Mouse (Mus musculus) forebrain, embryonic 10.5 days (tissue): ENCODE measurements around the gene Tcf7l1. TPM values are rescaled to one million over a fixed set of nuclear protein-coding genes. Genes with fewer than 3 reads are reported as not detected.

Experiments used
- DNase-seq: peaks from one replicate; pipeline ENCODE4 v3.0.0-alpha.2; 2017; ENCODE audit warnings: low spot score; ENCODE audit errors: extremely low spot score
- H3K27ac ChIP-seq: fragments of 300-500 bp; sonication (generic); 2 replicates; pipeline ENCODE4 v1.5.1; 2016; ENCODE audit warnings: mild to moderate bottlenecking
- H3K27me3 ChIP-seq: fragments of 300-500 bp; sonication (generic); 2 replicates; pipeline ENCODE4 v1.6.1; 2016; ENCODE audit warnings: mild to moderate bottlenecking; ENCODE audit not compliant: poor library complexity, severe bottlenecking
- H3K36me3 ChIP-seq: fragments of 300-500 bp; sonication (generic); replicated peaks from 2 replicates; pipeline ENCODE4 v1.6.1; 2016; ENCODE audit warnings: mild to moderate bottlenecking, moderate library complexity
- H3K4me1 ChIP-seq: fragments of 300-500 bp; sonication (generic); 2 replicates; pipeline ENCODE4 v1.6.1; 2016
- H3K4me3 ChIP-seq: fragments of 300-500 bp; sonication (generic); 2 replicates; pipeline ENCODE4 v1.5.1; 2016; ENCODE audit warnings: mild to moderate bottlenecking, moderate library complexity
- H3K9me3 ChIP-seq: fragments of 300-500 bp; sonication (generic); 2 replicates; pipeline ENCODE4 v1.6.1; 2016; ENCODE audit warnings: mild to moderate bottlenecking, moderate library complexity
- WGBS: fragments of 180-500 bp; shearing (Covaris S2); methylation state at CpG from one replicate; pipeline ENCODE4 v1.1.7; 2016; 5-methylcytosine and 5-hydroxymethylcytosine counted together
- polyA plus RNA-seq: library from polyadenylated mRNA; unstranded; fragments of >200 nt; fragmentation: Nextera tagmentation; extraction: Ambion mirVana; gene quantifications from 2 replicates; pipeline ENCODE4 v1.2.1, GENCODE M21; 2016

Tcf7l1 gene
- polyA plus RNA-seq, 1 experiment from 2014 or later, result 33.8 TPM

DNA sequence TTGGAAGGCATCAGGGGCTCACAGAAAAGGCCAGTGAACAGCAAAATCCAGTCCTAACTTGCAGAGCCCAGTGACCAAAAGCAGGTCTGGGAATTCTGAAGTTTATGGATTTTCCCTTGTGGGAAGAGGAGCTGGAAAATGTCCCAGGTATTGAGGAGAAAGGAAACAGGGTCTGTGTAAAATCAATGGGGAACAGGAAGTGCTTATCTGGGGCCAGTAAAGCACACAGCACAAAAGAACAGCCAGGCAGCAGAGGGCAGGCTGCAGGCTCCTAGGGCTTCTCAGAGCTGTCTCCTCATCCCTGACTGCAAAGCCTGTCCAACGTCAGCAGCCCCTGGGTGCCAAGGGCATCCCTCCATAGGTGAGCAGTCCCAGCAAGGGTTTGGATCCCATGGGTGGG, 126.1 kb downstream of the Tcf7l1 start:
- Histone ChIP-seq H3K4me3 (no peak overlapping the region), H3K9me3 (no peaks in the 10 kb centered on the region), H3K27ac (0 out of 2 replicates have a peak overlapping the region, but pooled peaks have one; percentile 32), H3K36me3 (0 out of 2 replicates have a peak, but pooled peaks cover 4% of the 10 kb centered on the region), H3K27me3 (no peaks in the 10 kb centered on the region), H3K4me1 (peaks cover 46% of the 10 kb centered on the region)
- 27% methylated on average over 1 of the region's 1 CpGs for WGBS
- DNase-seq, result no peak

DNA sequence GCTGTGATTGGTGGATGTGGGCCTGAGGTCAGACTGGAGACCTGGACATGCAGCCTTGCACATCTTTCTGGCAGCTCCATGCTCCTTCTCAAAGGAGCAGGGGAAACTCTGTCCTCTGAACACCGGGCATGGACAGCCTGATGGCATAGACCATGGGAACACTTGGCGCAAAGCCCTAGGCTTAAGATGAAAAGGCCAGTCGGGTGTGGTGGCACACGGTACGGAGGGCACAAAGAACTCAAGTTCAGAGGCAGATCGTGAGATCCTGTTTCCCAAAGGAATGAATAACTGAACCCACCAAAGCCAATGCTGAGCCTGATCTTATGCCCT, 128.7 kb downstream of the Tcf7l1 start:
- WGBS, result 90% methylated on average over 6 of the region's 6 CpGs
- Histone ChIP-seq H3K4me3 (no peak overlapping the region), H3K27ac (peak overlapping the region; percentile 22; the same call in 1 of the 2 replicates), H3K36me3 (no peaks in the 10 kb centered on the region), H3K9me3 (no peaks in the 10 kb centered on the region), H3K4me1 (peaks cover 56% of the 10 kb centered on the region), H3K27me3 (no peaks in the 10 kb centered on the region)
- no peak for DNase-seq

DNA sequence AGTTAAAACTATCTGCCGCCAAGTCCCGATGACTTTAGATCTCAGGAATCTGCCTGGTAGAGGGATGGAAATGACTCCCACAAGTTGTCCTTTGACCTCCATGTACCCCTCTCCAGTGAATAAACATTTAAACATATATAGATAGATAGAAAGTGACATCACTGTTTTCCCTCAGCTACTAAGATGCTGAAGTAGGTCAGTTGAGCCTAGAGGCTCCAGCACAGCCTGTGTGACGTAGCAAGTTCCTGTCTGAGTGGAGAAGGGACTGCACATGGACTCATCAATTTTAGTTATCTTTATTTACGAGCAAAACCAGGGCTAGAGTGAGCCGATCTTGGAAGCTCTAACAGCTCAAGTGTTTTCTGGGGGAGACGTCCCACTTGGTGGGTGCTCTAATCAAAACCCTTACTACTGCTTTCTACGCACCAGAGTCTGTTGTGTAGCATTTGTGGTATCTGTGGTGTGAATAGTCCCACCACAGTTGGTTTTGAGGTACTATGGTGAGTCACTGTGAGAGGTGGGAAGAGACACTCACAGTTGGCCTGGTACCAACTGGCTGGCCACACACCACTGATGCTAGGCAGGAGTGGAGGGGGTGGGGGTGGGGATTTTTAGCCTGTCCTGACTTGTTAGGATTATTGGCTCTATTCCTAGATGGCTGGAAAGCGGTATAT, 129.2 kb downstream of the Tcf7l1 start:
- H3K36me3 ChIP-seq, result no peaks in the 10 kb centered on the region
- peaks cover 61% of the 10 kb centered on the region for H3K4me1 ChIP-seq
- no peaks in the 10 kb centered on the region for H3K27me3 ChIP-seq
- DNase-seq, result no peak
- no peak overlapping the region for H3K4me3 ChIP-seq
- H3K27ac ChIP-seq, result 0 out of 2 replicates have a peak overlapping the region, but pooled peaks have one; percentile 22
- no peaks in the 10 kb centered on the region for H3K9me3 ChIP-seq
- WGBS, result 88% methylated on average over 8 of the region's 8 CpGs

DNA sequence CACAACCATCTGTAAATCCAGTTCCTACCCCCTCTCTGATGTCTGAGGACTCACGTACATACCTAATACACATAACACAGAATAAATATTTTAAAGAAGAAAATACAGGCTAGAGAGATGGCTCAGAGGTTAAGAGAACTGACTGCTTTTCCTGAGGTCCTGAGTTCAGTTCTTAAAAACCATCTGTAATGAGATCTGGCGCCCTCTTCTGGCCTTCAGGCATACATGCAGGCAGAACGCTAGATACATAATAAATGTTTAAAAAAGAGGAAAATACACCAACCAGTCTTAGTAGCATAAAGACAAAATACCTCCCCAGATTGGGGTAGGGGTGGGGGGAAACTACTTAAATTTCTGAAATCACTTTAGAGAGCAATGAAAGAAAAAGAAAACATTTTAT, 131.0 kb downstream of the Tcf7l1 start:
- H3K27ac ChIP-seq, result no peak overlapping the region
- peaks cover 64% of the 10 kb centered on the region for H3K4me1 ChIP-seq
- H3K9me3 ChIP-seq, result no peaks in the 10 kb centered on the region
- no peaks in the 10 kb centered on the region for H3K36me3 ChIP-seq
- 58% methylated on average over 3 of the region's 3 CpGs for WGBS
- DNase-seq, result no peak
- no peak overlapping the region for H3K4me3 ChIP-seq
- no peaks in the 10 kb centered on the region for H3K27me3 ChIP-seq

DNA sequence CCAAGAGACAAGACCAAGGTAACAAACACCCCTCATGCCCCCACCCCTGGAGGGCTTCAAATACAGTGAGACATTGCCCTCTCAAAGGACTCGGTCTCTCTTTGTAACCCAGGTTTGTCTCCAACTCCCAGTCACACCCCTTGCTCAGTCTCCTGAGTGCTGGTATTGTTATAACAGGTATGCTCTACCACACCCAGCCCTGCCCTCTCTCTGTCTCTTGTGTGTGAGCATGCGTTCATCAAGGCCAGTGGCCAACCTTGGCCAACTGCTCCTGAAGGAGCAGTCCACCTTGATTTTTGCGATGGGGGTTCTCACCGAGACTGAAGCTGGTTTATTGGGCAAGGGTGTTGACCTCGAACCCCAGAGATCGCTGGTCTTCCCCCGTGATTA, 133.0 kb downstream of the Tcf7l1 start:
- Histone ChIP-seq H3K36me3 (no peaks in the 10 kb centered on the region), H3K9me3 (no peaks in the 10 kb centered on the region), H3K4me3 (peak overlapping the region; percentile 36; the same call in 1 of the 2 replicates), H3K4me1 (peaks cover 58% of the 10 kb centered on the region), H3K27ac (peak overlapping the region; percentile 80), H3K27me3 (no peaks in the 10 kb centered on the region)
- whole genome bisulfite sequencing, result 85% methylated on average over 7 of the region's 7 CpGs
- DNase-seq, result no peak

DNA sequence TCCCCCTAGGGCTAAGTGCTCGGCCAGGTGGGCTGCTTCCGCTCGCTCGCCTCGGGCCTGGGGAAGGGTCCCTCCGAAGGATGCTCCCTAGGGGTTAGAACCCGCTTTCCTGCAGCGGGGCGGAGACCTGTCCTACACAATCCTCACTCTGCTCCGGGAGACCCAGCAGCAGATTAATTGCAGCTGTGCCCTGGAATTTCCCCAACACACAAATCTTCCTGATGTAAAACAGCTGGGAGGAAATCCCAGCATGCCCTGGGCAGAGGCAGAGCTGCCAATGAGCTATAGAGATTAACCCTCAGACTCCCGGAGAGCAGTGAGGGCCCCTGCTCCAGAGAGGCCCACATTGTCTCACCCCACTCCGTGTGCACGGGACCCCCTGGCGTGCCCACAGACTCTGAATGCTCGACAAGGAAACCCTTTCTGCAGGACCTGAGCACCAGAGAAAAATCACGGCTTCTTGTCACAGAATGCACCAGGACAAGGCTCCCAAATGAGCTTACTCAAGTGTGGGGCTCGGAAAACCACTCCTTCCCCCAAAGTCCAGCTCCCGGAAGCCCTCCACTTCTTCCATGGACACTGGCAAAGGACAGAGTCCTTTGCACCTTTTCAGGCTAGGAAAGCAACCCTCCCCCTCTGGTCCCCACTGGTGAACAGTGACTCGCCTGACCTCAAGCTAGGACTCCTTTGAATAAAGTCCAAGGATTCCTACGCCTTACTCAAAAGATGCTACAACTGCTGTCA, 133.6 kb downstream of the Tcf7l1 start:
- no peaks in the 10 kb centered on the region for H3K27me3 ChIP-seq
- H3K36me3 ChIP-seq, result no peaks in the 10 kb centered on the region
- peak overlapping the region; percentile 36 for H3K4me3 ChIP-seq
- WGBS, result 43% methylated on average over 20 of the region's 20 CpGs
- peaks cover 57% of the 10 kb centered on the region for H3K4me1 ChIP-seq
- DNase-seq, result peak; percentile 65
- no peaks in the 10 kb centered on the region for H3K9me3 ChIP-seq
- H3K27ac ChIP-seq, result peak overlapping the region; percentile 80

DNA sequence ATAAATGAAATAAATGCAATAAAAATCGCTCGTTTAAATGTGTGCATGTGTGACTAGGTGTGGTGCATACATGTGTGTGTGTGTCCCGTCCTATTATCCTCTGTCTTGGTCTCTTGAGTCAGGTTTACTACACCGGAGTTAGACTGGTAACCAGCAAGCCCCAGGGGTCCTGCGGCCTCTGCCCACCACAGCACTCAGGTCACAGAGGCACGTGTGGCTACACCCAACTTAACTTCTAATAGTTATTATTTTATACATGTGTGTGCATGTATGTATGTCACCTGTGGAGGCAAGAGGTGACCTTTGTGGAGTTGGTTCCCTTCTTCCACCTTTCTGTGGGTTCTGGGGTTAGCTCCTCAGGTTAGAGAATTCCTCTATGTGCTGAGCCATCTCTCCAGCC, 134.7 kb downstream of the Tcf7l1 start:
- DNase-seq, result no peak
- H3K27me3 ChIP-seq, result no peaks in the 10 kb centered on the region
- peaks cover 51% of the 10 kb centered on the region for H3K4me1 ChIP-seq
- no peaks in the 10 kb centered on the region; the same call in 1 of the 2 replicates for H3K36me3 ChIP-seq
- no peaks in the 10 kb centered on the region for H3K9me3 ChIP-seq
- 89% methylated on average over 6 of the region's 6 CpGs for WGBS
- H3K4me3 ChIP-seq, result no peak overlapping the region
- 0 out of 2 replicates have a peak overlapping the region, but pooled peaks have one; percentile 1 for H3K27ac ChIP-seq

DNA sequence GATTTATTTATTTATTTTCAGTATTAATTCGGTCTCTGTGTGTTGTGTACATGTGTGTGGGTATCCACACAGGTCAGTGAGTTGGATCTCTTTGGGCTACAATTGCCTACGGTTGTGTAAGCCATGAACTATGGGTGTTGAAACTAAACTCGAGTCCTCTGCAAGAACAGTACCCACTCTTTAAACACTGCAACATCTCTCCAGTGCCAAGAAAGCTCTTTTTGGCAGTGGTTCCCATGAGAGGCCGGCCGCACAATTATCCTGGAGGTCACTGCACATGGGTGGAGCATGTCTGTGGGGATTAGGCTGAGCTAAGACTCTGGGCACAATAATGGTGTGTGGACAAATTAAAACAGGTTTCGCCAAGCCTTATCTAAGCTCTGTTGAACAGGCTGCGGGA, 135.6 kb downstream of the Tcf7l1 start:
- 77% methylated on average over 7 of the region's 7 CpGs for WGBS
- Histone ChIP-seq H3K4me3 (no peak overlapping the region), H3K36me3 (peaks cover 6% of the 10 kb centered on the region; the same call in 1 of the 2 replicates), H3K9me3 (no peaks in the 10 kb centered on the region), H3K4me1 (peaks cover 61% of the 10 kb centered on the region), H3K27ac (peak overlapping the region; percentile 66; the same call in 1 of the 2 replicates), H3K27me3 (no peaks in the 10 kb centered on the region)
- DNase-seq, result no peak

DNA sequence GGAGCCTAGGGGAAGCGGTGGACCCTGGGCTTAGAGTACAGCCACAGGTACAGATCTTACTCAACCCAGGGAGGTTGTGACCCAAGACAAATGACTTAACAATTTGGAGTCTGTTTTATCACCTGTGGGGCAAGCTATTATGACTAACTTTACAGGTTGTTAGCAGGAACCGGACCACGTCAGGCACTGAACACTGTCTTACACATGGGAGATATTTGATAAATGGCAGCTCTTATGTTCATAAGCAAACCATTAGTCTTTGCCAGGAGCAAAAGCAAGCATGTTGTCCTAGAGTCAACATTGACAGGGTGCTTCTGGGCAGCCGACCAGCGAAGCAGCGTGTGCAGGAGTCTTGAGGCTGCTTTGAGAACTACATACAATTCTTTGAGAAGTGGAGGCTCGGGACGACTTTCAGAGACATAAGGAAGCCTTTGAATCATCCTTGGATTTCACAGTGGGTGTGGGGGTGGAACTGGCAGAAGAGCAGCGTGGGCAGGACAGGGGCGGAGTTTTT, 138.7 kb downstream of the Tcf7l1 start:
- H3K4me1 ChIP-seq, result peaks cover 57% of the 10 kb centered on the region
- no peaks in the 10 kb centered on the region for H3K27me3 ChIP-seq
- DNase-seq, result no peak
- H3K36me3 ChIP-seq, result peaks cover 21% of the 10 kb centered on the region
- WGBS, result 92% methylated on average over 10 of the region's 10 CpGs
- H3K27ac ChIP-seq, result no peak overlapping the region
- H3K4me3 ChIP-seq, result no peak overlapping the region
- no peaks in the 10 kb centered on the region for H3K9me3 ChIP-seq

DNA sequence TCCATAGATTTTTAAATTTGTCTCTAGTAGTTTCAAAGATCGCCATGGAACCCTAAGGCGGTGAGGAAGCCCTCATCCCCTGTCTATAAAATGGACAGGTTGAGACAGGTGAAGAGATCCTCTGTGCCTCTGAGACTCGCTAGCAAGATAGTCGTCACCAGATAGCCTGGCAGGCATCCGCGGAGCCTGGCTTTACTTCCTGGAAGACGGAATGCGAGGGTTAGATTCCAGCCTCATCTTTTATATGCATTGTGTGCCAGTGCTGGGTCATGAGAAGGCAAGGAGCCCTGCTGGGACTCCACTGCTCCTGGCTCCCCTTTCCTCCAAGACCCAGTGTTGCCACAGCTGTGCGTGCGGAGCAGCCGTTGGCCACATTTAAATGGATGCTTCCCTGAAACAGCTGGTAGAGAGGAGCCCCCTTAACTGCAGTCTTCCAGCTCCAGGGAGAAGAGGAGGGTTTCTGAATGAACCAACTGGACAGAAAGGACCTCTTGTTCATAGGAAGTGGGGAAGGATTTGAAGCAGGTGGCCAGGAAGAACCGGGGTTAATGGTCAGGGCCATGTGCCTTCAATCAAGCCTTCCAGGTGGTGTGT, 141.0 kb downstream of the Tcf7l1 start:
- H3K27ac ChIP-seq, result peak overlapping the region; percentile 48
- peaks cover 21% of the 10 kb centered on the region for H3K36me3 ChIP-seq
- 0 out of 2 replicates have a peak, but pooled peaks cover 4% of the 10 kb centered on the region for H3K27me3 ChIP-seq
- peaks cover 53% of the 10 kb centered on the region for H3K4me1 ChIP-seq
- DNase-seq, result peak; percentile 32
- H3K4me3 ChIP-seq, result no peak overlapping the region
- no peaks in the 10 kb centered on the region for H3K9me3 ChIP-seq
- 70% methylated on average over 12 of the region's 12 CpGs for WGBS

DNA sequence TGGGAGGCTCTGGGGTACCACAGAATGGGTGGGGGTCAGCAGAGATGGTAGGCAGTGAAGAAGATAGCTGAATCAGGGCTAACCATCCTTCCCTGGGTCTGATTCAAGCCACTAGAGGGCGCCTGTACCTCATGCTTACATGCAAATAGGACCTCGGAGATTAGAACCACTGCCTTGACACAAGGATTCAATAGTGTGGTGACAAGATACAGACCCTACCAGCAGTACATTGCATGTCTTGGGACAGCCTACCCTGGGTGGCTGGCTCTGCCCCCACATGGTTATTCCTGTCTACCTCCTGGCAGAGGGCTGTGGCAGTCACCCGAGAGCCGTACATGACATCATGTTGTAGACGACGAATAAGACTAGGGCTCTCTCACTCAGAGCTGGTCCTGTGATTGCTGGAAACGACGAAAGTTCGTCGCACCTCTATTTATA, 141.7 kb downstream of the Tcf7l1 start:
- WGBS, result 70% methylated on average over 10 of the region's 10 CpGs
- Histone ChIP-seq H3K4me1 (peaks cover 51% of the 10 kb centered on the region), H3K27ac (0 out of 2 replicates have a peak overlapping the region, but pooled peaks have one; percentile 46), H3K9me3 (no peaks in the 10 kb centered on the region), H3K27me3 (0 out of 2 replicates have a peak, but pooled peaks cover 6% of the 10 kb centered on the region), H3K4me3 (no peak overlapping the region), H3K36me3 (peaks cover 21% of the 10 kb centered on the region)
- peak; percentile 72 for DNase-seq

DNA sequence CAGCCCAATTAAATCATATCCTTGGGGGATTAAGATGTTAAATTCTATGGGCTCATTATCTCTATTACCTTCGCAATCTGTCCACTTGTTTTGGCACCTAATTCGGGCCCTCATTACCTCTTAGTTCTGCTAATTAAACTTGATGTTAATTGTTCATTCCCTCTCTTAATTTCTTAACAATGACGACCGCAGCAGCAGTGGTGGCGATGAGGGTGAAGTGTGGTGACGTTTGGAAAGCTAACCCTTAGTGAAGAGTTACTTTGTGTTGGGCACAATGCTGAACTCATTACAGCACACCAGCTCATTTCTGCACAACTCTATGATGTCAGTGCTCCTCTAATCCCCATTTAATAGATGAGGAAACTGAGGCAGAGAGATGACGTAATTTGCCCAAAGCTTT, 143.7 kb downstream of the Tcf7l1 start:
- H3K27ac ChIP-seq, result no peak overlapping the region
- H3K36me3 ChIP-seq, result peaks cover 33% of the 10 kb centered on the region
- peaks cover 46% of the 10 kb centered on the region for H3K4me1 ChIP-seq
- no peak for DNase-seq
- H3K4me3 ChIP-seq, result no peak overlapping the region
- H3K9me3 ChIP-seq, result no peaks in the 10 kb centered on the region
- 54% methylated on average over 7 of the region's 7 CpGs for WGBS
- 0 out of 2 replicates have a peak, but pooled peaks cover 6% of the 10 kb centered on the region for H3K27me3 ChIP-seq
